ENCODE assay signal across 12 mouse cellular contexts in the genomic region with DNA sequence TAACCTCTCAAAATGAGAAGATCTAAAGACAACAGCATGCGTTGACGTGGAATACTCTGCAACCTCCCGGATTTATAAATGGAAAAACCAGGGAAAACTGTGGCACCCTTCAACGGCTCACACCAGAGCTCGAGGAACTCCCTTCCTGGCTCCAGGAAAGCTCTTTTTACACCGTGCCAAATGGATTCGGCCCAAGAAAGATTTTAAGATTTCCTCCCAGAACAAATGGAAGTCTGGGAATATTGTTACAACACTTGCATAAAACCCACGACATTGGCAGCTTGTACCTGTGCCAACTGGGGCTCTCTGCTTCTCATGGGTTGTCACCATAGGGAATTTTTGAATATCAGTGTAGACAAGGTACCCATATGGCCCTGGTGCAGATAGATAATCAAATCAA.
DNase-seq lines count a peak whose midpoint lies in the region; ATAC-seq lines count a peak whose summit lies in the region.
"Had no signal": no experiment of that assay in that cellular context is flagged by ENCODE, and none has a peak within 500 bp of the region (broad histone marks: within the 10 kb centered on the region; RNA-seq: fewer than 3 reads in every experiment).

No protein-coding gene starts in this region.

- peak; percentile 2 to 6 for DNase-seq in cerebellum, postnatal 14 days
- DNase-seq in cerebellum, adult 11 months, result no peak
- no peak for DNase-seq in limb, embryonic 10.5 days (ENCODE audit: low spot score)
- peak; percentile 5 to 67 for DNase-seq in left cerebral cortex, postnatal 25 days (ENCODE audit: low spot score in 2 of 2)
- DNase-seq in hindbrain, embryonic 14.5 days (ENCODE audit: low spot score), result no peak
- no peak for DNase-seq in testis, postnatal 10 days (ENCODE audit: low spot score)
- DNase-seq in thymus, postnatal 36 days, result no peak
- DNase-seq: embryo, embryonic 11 days; kidney, adult 18-20 months had no signal

- intact Hi-C loops in left cerebral cortex, postnatal 25 days (cut with DNase I), result no loop called here

- 47% methylated on average over 8 of the region's 8 CpGs for WGBS in limb, embryonic 13.5 days
- 91% methylated on average over 8 of the region's 8 CpGs for WGBS in limb, embryonic 10.5 days
- 75% methylated on average over 8 of the region's 8 CpGs for WGBS in hindbrain, embryonic 14.5 days

- no peak overlapping the region for H3K4me2 ChIP-seq in limb, embryonic 13.5 days (replicated peaks)
- no peak overlapping the region for H3K4me2 ChIP-seq in hindbrain, embryonic 14.5 days (replicated peaks)
- H3K4me2 ChIP-seq: limb, embryonic 15.5 days; neural tube, embryonic 13.5 days had no signal

- no peak overlapping the region for H3K9ac ChIP-seq in limb, embryonic 13.5 days
- H3K9ac ChIP-seq in hindbrain, embryonic 14.5 days, result no peak overlapping the region
- H3K9ac ChIP-seq: limb, embryonic 15.5 days; neural tube, embryonic 13.5 days had no signal

- H3K36me3 ChIP-seq in limb, embryonic 13.5 days, result no peaks in the 10 kb centered on the region
- H3K36me3 ChIP-seq in limb, embryonic 10.5 days, result no peaks in the 10 kb centered on the region
- no peaks in the 10 kb centered on the region for H3K36me3 ChIP-seq in hindbrain, embryonic 14.5 days (replicated peaks; ENCODE audit: control insufficient read depth, insufficient read depth)
- H3K36me3 ChIP-seq: limb, embryonic 15.5 days; neural tube, embryonic 13.5 days had no signal

- H3K9me3 ChIP-seq in limb, embryonic 13.5 days, result no peaks in the 10 kb centered on the region
- H3K9me3 ChIP-seq in limb, embryonic 10.5 days (replicated peaks), result no peaks in the 10 kb centered on the region
- no peaks in the 10 kb centered on the region for H3K9me3 ChIP-seq in hindbrain, embryonic 14.5 days (ENCODE audit: control insufficient read depth, low read length)
- H3K9me3 ChIP-seq: limb, embryonic 15.5 days; neural tube, embryonic 13.5 days had no signal

- 0 out of 2 replicates have a peak, but pooled peaks have one; percentile 40 for ATAC-seq in limb, embryonic 13.5 days (ENCODE audit: low FRiP score, low read depth)
- no peak for ATAC-seq in hindbrain, embryonic 14.5 days (ENCODE audit: low FRiP score)

- H3K27me3 ChIP-seq in limb, embryonic 13.5 days, result no peaks in the 10 kb centered on the region
- no peaks in the 10 kb centered on the region for H3K27me3 ChIP-seq in limb, embryonic 10.5 days (ENCODE audit: low read depth, poor library complexity, severe bottlenecking)
- H3K27me3 ChIP-seq in hindbrain, embryonic 14.5 days (ENCODE audit: control insufficient read depth, insufficient read depth, low read length), result no peaks in the 10 kb centered on the region
- H3K27me3 ChIP-seq: limb, embryonic 15.5 days; neural tube, embryonic 13.5 days had no signal

- H3K4me3 ChIP-seq in limb, embryonic 13.5 days, result no peak overlapping the region
- H3K4me3 ChIP-seq in limb, embryonic 10.5 days, result no peak overlapping the region
- H3K4me3 ChIP-seq in hindbrain, embryonic 14.5 days (replicated peaks; ENCODE audit: low read length), result no peak overlapping the region
- H3K4me3 ChIP-seq: limb, embryonic 15.5 days; neural tube, embryonic 13.5 days had no signal

- H3K4me1 ChIP-seq in limb, embryonic 13.5 days, result peaks cover 28% of the 10 kb centered on the region
- peaks cover 9% of the 10 kb centered on the region for H3K4me1 ChIP-seq in limb, embryonic 10.5 days
- no peaks in the 10 kb centered on the region for H3K4me1 ChIP-seq in hindbrain, embryonic 14.5 days (replicated peaks; ENCODE audit: control insufficient read depth, insufficient read depth, low read length)
- H3K4me1 ChIP-seq: neural tube, embryonic 13.5 days had no signal

- no peak overlapping the region for H3K27ac ChIP-seq in limb, embryonic 13.5 days
- H3K27ac ChIP-seq in limb, embryonic 10.5 days, result no peak overlapping the region
- H3K27ac ChIP-seq in hindbrain, embryonic 14.5 days, result no peak overlapping the region
- H3K27ac ChIP-seq: limb, embryonic 15.5 days; neural tube, embryonic 13.5 days had no signal

Comparison
In these comparisons a context has a peak if more than half of its experiments do, and no peak if none do; other contexts are left out.
1. DNase-seq: peak in cerebellum, postnatal 14 days (2 of 2) and left cerebral cortex, postnatal 25 days (2 of 2); none in cerebellum, adult 11 months (single experiment), limb, embryonic 10.5 days (single experiment), hindbrain, embryonic 14.5 days (single experiment), testis, postnatal 10 days (single experiment) and thymus, postnatal 36 days (0 of 2).